Mouse (Mus musculus): ENCODE data around the gene Mad1l1. TPM values are rescaled to one million over a fixed set of nuclear protein-coding genes. Genes with fewer than 3 reads are reported as not detected.

The Mad1l1 gene
- total RNA-seq, 4 experiments from 2014 or later = 16.3 to 28.0 (median 21.1) TPM

- DNase-seq = no peak
These were observed 108.4 kb downstream of the Mad1l1 start for GRCm38 (mm10) chr5:140213001-140213400.

DNA sequence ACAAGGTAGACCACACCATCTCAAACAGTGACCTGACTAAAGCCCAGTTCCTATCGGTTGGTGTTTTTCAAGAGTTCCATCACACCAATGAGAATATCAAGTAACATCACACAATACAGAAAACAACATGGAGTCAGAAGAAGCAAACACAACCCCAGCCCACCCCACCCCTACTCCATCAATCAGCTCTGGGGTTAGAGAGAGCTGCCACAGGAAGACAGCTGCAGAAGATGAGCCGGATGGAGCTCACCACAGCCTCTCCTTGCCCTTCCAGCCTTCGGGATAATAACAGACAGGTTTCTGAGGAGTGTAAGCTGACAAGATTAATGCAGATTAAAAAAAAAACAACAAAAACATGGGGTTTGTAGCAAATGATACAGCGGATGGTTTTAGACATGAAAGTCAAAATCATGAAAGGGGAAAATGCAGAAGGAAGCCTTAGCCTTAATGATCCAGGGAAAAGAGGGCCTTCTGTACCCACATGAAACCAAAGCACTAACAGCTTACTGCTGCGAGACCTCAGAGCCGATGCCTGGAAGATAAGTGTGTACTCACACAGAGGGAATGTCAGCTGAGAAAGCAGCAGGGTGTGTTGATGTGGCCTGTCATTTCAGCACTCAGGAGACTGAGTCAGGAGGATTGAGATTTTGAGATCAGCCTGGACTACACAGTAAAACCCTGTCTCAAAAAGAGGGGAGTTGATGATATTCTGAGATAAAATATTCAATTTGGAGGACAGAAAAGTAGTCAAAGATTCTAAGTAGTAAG, 110.8 kb downstream of the Mad1l1 start:
- DNase-seq = no peak

- no peak for DNase-seq
These were observed 112.5 kb downstream of the Mad1l1 start for GRCm38 (mm10) chr5:140208743-140209409.

DNA sequence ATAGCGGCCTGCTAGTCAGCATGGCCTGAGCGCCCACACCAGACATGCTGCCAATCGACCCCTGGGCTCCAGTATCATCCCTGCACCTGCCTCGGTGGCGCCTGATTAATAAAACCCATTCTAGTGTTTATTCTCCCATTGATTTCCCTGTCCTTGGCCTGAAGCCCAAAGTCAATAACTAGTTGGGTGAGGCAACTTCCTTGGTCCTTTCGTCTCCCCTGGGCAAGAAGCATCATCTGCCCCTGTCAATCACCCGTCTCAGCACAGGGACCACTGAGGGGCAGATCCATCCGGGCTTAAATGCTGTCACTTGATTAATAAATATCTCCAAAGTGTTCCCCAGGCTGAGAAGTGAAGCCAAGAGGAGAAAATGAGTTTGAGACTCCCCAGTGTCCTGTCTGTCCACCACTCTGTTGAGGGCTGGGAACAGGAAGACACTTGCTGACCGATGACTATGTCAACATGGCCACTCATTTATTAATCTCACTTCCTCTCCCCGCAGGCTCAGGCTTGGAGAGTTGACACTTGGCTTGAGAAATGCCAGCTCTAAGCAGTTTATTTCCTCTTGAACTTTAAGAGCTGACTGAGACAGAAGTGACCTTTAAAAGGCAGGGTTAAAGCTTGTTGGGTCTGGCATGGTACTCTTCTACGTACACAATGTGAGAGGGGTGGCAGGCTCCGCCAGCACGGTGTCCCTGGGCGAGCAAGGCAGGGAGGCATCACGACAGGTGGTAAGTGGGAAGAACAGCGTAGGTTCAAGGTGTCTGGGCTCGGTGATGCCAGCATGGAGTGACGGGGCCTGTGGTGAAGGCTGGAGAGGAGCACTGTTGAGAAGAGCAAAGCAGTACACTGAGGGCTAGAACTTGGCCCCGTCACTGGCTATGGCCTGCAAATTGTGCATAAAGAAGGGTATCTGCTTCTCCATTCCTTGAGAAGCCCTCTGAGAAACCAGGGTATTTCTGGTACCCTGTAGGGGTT, 114.3 kb downstream of the Mad1l1 start:
- DNase-seq = no peak

- no peak for DNase-seq
These were observed 115.4 kb downstream of the Mad1l1 start for GRCm38 (mm10) chr5:140205991-140206390.

DNA sequence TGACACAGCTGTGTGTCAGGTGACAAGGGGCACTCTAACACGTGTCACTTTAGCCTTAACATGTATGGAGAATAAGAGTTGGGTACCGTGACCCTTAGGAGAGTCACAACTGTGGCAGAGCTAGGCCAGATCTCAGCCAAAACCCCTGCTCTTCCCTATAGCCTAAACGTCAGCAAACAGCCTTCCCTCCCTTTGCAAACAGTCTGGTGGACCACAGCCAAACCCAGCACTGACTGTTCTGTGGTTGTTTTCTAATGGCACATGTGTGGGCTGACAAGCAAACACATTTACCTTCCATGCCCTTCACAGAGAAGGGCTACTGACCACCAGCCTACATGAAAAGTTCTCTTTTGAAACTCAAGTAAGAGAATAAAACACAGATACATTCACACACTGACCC, 116.9 kb downstream of the Mad1l1 start:
- no peak for DNase-seq

DNA sequence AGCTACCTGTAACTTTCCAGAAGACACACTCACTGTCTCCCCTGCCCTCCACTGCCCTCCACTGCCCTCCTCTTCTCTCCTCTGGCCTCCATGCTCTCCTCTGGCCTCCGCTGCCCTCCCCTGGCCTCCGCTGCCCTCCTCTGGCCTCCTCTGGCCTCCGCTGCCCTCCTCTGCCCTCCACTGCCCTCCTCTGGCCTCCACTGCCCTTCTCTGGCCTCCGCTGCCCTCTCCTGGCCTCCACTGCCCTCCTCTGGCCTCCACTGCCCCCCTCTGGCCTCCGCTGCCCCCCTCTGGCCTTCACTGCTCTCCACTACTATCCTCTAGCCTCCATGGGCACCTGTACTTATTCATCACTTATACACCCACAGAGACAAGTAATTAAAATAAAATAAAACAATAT, 117.3 kb downstream of the Mad1l1 start:
- no peak for DNase-seq

GRCm38 (mm10) chr5:140202451-140202850, 118.9 kb downstream of the Mad1l1 start:
- DNase-seq = no peak

GRCm38 (mm10) chr5:140201566-140201965, 119.8 kb downstream of the Mad1l1 start:
- peak; percentile 50 for DNase-seq

- DNase-seq = no peak
These were observed 120.2 kb downstream of the Mad1l1 start for GRCm38 (mm10) chr5:140201109-140201508.

DNA sequence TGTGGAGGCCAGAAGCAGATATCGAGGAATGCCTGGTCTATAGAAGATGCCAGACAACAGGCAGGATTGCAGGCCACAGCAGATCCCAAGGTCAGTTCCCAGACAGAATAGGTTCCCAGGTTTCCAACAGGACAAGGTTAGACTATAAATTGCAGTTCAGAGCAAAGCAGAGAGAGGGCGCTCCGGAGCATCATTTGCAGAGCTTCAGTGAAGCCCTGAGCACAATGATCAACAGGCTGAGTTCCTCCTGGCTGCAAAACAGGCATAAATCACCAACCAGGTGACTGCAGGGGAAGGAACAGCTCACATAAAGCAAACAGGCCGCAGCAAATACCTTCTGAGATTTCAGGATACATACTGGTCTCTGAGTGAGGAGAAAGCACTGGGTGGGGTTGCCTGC, 123.6 kb downstream of the Mad1l1 start:
- peak; percentile 66 for DNase-seq

GRCm38 (mm10) chr5:140196446-140196845, 124.9 kb downstream of the Mad1l1 start:
- no peak for DNase-seq

DNA sequence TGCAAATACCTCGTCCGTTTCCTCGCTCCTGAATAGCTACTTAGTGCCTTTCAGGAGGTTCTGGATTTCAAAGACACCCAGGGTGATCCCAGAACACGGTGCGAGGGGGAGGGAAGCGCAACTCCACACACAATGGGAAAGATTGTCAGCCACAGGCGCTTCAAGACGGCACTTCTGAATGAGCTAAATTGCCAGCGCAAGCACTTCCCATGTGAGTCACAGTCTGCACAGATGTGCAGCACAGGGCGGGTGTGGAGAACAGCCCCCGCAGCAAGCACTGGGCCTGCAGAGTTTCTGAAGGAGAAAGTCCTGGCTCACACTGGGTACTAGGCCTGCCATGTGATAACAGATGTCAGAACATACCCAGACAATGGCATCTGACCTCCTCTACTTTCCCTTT, 127.2 kb downstream of the Mad1l1 start:
- no peak for DNase-seq

- no peak for DNase-seq
These were observed 129.8 kb downstream of the Mad1l1 start for GRCm38 (mm10) chr5:140191539-140191938.

DNA sequence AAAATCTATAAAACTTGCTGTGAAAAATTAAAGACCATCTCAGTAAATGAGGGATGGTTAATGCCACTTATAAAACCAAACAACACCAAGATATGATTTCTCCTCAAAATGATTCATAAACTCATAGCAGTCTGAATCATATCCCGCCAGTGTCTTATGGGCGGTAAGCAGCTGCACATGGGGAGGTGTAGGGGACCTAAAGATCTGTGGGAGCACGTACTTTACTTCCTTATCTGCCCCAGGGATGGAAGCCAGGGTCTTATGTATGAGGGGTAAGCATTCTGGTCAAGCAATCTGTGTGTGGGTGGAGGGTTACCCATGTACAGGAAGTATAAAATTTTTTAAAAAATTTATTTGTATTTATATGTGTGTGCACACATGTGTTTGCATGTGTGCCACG, 135.0 kb downstream of the Mad1l1 start:
- no peak for DNase-seq

- DNase-seq = no peak
These were observed 135.6 kb downstream of the Mad1l1 start for GRCm38 (mm10) chr5:140185757-140186156.

DNA sequence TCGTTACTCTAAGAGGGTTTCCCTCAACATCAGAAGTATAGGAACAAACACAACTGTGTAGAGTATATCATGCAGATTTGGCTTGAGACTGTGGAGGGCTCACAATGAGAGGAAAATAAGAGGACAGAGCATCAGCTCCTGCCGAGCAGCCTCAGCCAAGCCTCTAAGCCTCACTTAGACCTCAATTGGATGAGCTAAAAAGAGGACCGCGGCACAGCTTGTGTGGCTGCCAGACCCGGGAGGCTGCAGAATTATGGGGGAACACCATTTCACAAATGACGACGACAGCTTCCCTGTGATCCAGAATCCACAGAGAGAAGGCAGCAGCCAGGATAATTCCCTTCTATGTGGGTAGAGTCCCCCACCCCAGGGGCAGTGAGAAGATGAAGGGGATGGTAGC, 138.0 kb downstream of the Mad1l1 start:
- no peak for DNase-seq

GRCm38 (mm10) chr5:140182351-140182750, 139.0 kb downstream of the Mad1l1 start:
- DNase-seq = no peak

- no peak for DNase-seq
These were observed 141.3 kb downstream of the Mad1l1 start for GRCm38 (mm10) chr5:140180016-140180415.

DNA sequence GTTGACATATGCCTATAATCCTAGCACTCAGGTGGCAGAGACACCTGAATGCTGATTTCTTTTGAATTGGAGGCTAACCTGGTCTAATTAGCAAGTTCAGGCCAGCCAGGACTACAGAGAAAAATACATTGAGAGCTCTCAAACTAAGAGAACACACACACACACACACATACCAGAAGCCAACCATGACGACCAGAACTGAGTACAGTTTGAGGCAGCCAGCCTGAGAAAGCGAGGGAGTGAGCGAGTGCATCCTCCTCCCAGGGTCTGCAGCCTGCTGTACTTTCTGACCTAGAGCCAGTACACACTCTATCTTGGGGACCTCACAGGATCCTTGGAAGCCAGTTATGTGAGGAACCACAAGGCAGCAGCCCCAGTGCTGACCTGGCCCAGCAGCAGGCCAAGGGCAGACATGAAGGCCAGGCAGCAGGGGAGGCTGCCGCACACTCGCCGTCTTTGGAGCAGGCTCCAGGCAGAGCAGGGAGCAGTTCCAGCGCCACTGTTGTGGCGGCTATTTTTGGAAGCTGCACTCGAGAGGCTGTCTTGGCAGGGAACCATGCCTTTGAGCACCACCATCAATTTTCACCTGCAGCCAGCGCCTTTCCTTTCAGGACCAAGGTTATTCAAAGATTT, 143.2 kb downstream of the Mad1l1 start:
- DNase-seq = peak; percentile 74

- no peak for DNase-seq
These were observed 143.8 kb downstream of the Mad1l1 start for GRCm38 (mm10) chr5:140177582-140177981.

DNA sequence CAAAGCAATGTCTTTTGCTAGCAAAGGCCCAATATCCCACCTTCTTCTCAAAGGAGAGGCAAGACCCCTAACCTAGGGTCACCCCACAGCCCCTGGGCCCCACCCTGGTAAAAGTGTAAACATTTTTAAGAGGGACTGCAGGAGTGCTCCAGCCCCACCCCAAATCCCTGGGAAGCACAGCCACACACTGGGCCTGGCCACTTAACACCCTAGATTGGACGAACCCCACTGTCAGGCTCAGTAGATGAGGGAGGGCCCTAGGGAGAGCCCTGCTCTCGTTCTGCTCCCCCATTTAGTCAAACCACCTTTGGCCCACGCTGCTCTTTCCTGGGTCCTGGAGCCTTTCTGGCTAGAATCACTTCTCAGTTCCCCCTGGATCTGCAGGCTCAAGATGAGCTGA, 145.0 kb downstream of the Mad1l1 start:
- DNase-seq = no peak

Data from adrenal gland, adult 8-10 months (tissue).